Mouse (Mus musculus): ENCODE data around the gene Rubcnl. TPM values are rescaled to one million over a fixed set of nuclear protein-coding genes. Genes with fewer than 3 reads are reported as not detected.

Gene Rubcnl
- total and polyA plus RNA-seq, 3 experiments, result 0.05 TPM; not detected in 2

GRCm38 (mm10) chr14:75060562-75060961, 44.7 kb downstream of the Rubcnl start:
- peaks cover 3% of the 10 kb centered on the region; the same call in 1 of the 2 replicates for H3K27me3 ChIP-seq (ENCODE audit: insufficient read depth, low read length)

GRCm38 (mm10) chr14:75063936-75064335, 48.1 kb downstream of the Rubcnl start:
- Histone ChIP-seq H3K4me1 (ENCODE audit: insufficient read depth, low read depth, low read length) (no peaks in the 10 kb centered on the region), H3K4me3 (ENCODE audit: low read depth, low read length) (no peak overlapping the region), H3K36me3 (replicated peaks) (no peaks in the 10 kb centered on the region), H3K27me3 (ENCODE audit: insufficient read depth, low read length) (peaks cover 3% of the 10 kb centered on the region; the same call in 1 of the 2 replicates), H3K9me3 (replicated peaks) (no peaks in the 10 kb centered on the region)
- TF ChIP-seq TAL1 (conservative IDR thresholded peaks at IDR 0.05; ENCODE audit: low read depth, low read length) (no peak), CTCF (IDR thresholded peaks at IDR 0.05; ENCODE audit: low read depth, low read length) (no peak), POLR2AphosphoS5 (IDR thresholded peaks at IDR 0.05; ENCODE audit: insufficient replicate concordance, low read depth, low read length) (no peak), GATA1 (IDR thresholded peaks at IDR 0.05; ENCODE audit: borderline replicate concordance, low read length) (no peak)
- DNase-seq (ENCODE audit: low spot score) (no peak), ATAC-seq (ENCODE audit: extremely low read depth, insufficient number of reproducible peaks, low FRiP score, poor library complexity, severe bottlenecking) (no peak)

More at GRCm38 (mm10) chr14:75060562-75060961, 44.7 kb downstream of the Rubcnl start:
- Histone ChIP-seq H3K4me3 (ENCODE audit: low read depth, low read length) (no peak overlapping the region), H3K4me1 (ENCODE audit: insufficient read depth, low read depth, low read length) (no peaks in the 10 kb centered on the region), H3K36me3 (replicated peaks) (no peaks in the 10 kb centered on the region), H3K9me3 (replicated peaks) (no peaks in the 10 kb centered on the region)
- DNase-seq (ENCODE audit: low spot score) (peak; percentile 2), ATAC-seq (ENCODE audit: extremely low read depth, insufficient number of reproducible peaks, low FRiP score, poor library complexity, severe bottlenecking) (no peak; the same call in 1 of the 2 replicates)
- no peak for TF ChIP-seq GATA2 (IDR thresholded peaks at IDR 0.05; ENCODE audit: borderline replicate concordance, low read depth, low read length)
- TF ChIP-seq TAL1 (conservative IDR thresholded peaks at IDR 0.05; ENCODE audit: low read depth, low read length), result no peak
- no peak for TF ChIP-seq GATA1 (IDR thresholded peaks at IDR 0.05; ENCODE audit: borderline replicate concordance, low read length)
- 0 out of 2 replicates have a peak, but pooled peaks have one; percentile 21 for TF ChIP-seq CTCF (IDR thresholded peaks at IDR 0.05; ENCODE audit: low read depth, low read length)
- no peak for TF ChIP-seq POLR2AphosphoS5 (IDR thresholded peaks at IDR 0.05; ENCODE audit: insufficient replicate concordance, low read depth, low read length)

GRCm38 (mm10) chr14:75064520-75064919, 48.7 kb downstream of the Rubcnl start:
- H3K4me3 ChIP-seq (ENCODE audit: low read depth, low read length), result no peak overlapping the region
- no peaks in the 10 kb centered on the region for H3K9me3 ChIP-seq (replicated peaks)
- H3K36me3 ChIP-seq (replicated peaks), result no peaks in the 10 kb centered on the region
- TF ChIP-seq GATA2 (IDR thresholded peaks at IDR 0.05; ENCODE audit: borderline replicate concordance, low read depth, low read length), result no peak
- no peak for TF ChIP-seq CTCF (IDR thresholded peaks at IDR 0.05; ENCODE audit: low read depth, low read length)
- TF ChIP-seq POLR2AphosphoS5 (IDR thresholded peaks at IDR 0.05; ENCODE audit: insufficient replicate concordance, low read depth, low read length), result no peak
- no peak for TF ChIP-seq TAL1 (conservative IDR thresholded peaks at IDR 0.05; ENCODE audit: low read depth, low read length)
- TF ChIP-seq GATA1 (IDR thresholded peaks at IDR 0.05; ENCODE audit: borderline replicate concordance, low read length), result no peak
- H3K27me3 ChIP-seq (ENCODE audit: insufficient read depth, low read length), result peaks cover 3% of the 10 kb centered on the region; the same call in 1 of the 2 replicates
- DNase-seq (ENCODE audit: low spot score) (no peak), ATAC-seq (ENCODE audit: extremely low read depth, insufficient number of reproducible peaks, low FRiP score, poor library complexity, severe bottlenecking) (no peak)
- H3K4me1 ChIP-seq (ENCODE audit: insufficient read depth, low read depth, low read length), result no peaks in the 10 kb centered on the region

- ATAC-seq (ENCODE audit: extremely low read depth, insufficient number of reproducible peaks, low FRiP score, poor library complexity, severe bottlenecking) (no peak), DNase-seq (ENCODE audit: low spot score) (no peak)
- Histone ChIP-seq H3K27me3 (ENCODE audit: insufficient read depth, low read length) (peaks cover 3% of the 10 kb centered on the region; the same call in 1 of the 2 replicates), H3K4me1 (ENCODE audit: insufficient read depth, low read depth, low read length) (no peaks in the 10 kb centered on the region), H3K36me3 (replicated peaks) (no peaks in the 10 kb centered on the region), H3K9me3 (replicated peaks) (no peaks in the 10 kb centered on the region), H3K4me3 (ENCODE audit: low read depth, low read length) (no peak overlapping the region)
- no peak for TF ChIP-seq POLR2AphosphoS5 (IDR thresholded peaks at IDR 0.05; ENCODE audit: insufficient replicate concordance, low read depth, low read length)
- TF ChIP-seq TAL1 (conservative IDR thresholded peaks at IDR 0.05; ENCODE audit: low read depth, low read length), result no peak
- no peak for TF ChIP-seq GATA2 (IDR thresholded peaks at IDR 0.05; ENCODE audit: borderline replicate concordance, low read depth, low read length)
- TF ChIP-seq CTCF (IDR thresholded peaks at IDR 0.05; ENCODE audit: low read depth, low read length), result no peak
- no peak for TF ChIP-seq GATA1 (IDR thresholded peaks at IDR 0.05; ENCODE audit: borderline replicate concordance, low read length)
These were observed 49.4 kb downstream of the Rubcnl start for GRCm38 (mm10) chr14:75065211-75065610.

GRCm38 (mm10) chr14:75068430-75069112, 52.7 kb downstream of the Rubcnl start:
- ATAC-seq (ENCODE audit: extremely low read depth, insufficient number of reproducible peaks, low FRiP score, poor library complexity, severe bottlenecking) (no peak), DNase-seq (ENCODE audit: low spot score) (no peak)
- Histone ChIP-seq H3K27me3 (ENCODE audit: insufficient read depth, low read length) (0 out of 2 replicates have a peak, but pooled peaks cover 3% of the 10 kb centered on the region), H3K9me3 (replicated peaks) (no peaks in the 10 kb centered on the region), H3K36me3 (replicated peaks) (no peaks in the 10 kb centered on the region), H3K4me3 (ENCODE audit: low read depth, low read length) (no peak overlapping the region), H3K4me1 (ENCODE audit: insufficient read depth, low read depth, low read length) (no peaks in the 10 kb centered on the region)
- TF ChIP-seq CTCF (IDR thresholded peaks at IDR 0.05; ENCODE audit: low read depth, low read length) (no peak), POLR2AphosphoS5 (IDR thresholded peaks at IDR 0.05; ENCODE audit: insufficient replicate concordance, low read depth, low read length) (no peak), GATA2 (IDR thresholded peaks at IDR 0.05; ENCODE audit: borderline replicate concordance, low read depth, low read length) (no peak), TAL1 (conservative IDR thresholded peaks at IDR 0.05; ENCODE audit: low read depth, low read length) (no peak), GATA1 (IDR thresholded peaks at IDR 0.05; ENCODE audit: borderline replicate concordance, low read length) (no peak)

GRCm38 (mm10) chr14:75069356-75069979, 53.6 kb downstream of the Rubcnl start:
- H3K4me1 ChIP-seq (ENCODE audit: insufficient read depth, low read depth, low read length), result no peaks in the 10 kb centered on the region
- no peak for DNase-seq (ENCODE audit: low spot score)
- ATAC-seq (ENCODE audit: extremely low read depth, insufficient number of reproducible peaks, low FRiP score, poor library complexity, severe bottlenecking), result no peak
- H3K4me3 ChIP-seq (ENCODE audit: low read depth, low read length), result no peak overlapping the region
- H3K27me3 ChIP-seq (ENCODE audit: insufficient read depth, low read length), result 0 out of 2 replicates have a peak, but pooled peaks cover 3% of the 10 kb centered on the region
- no peaks in the 10 kb centered on the region for H3K9me3 ChIP-seq (replicated peaks)
- TF ChIP-seq TAL1 (conservative IDR thresholded peaks at IDR 0.05; ENCODE audit: low read depth, low read length) (no peak), POLR2AphosphoS5 (IDR thresholded peaks at IDR 0.05; ENCODE audit: insufficient replicate concordance, low read depth, low read length) (no peak)
- no peaks in the 10 kb centered on the region for H3K36me3 ChIP-seq (replicated peaks)
